Comparison of ENCODE assay signal across 28 mouse cellular contexts in genomic region chrX:139799953-139800352, GRCm38 (mm10). TPM values are rescaled to one million over a fixed set of nuclear protein-coding genes. Genes with fewer than 3 reads are reported as not detected.
A peak's percentile ranks its signal among the peaks of the same experiment; 100 is the strongest.
DNase-seq lines count a peak whose midpoint lies in the region; ATAC-seq and TF ChIP-seq lines count a peak whose summit lies in the region.
"Had no signal": no experiment of that assay in that cellular context is flagged by ENCODE, and none has a peak within 500 bp of the region (broad histone marks: within the 10 kb centered on the region; RNA-seq: fewer than 3 reads in every experiment).

No protein-coding gene starts in this region.

- no peak for TF ChIP-seq CTCF in intestine, postnatal 0 days (IDR thresholded peaks at IDR 0.05; ENCODE audit: low read depth)

- H3K27me3 ChIP-seq in intestine, embryonic 15.5 days (replicated peaks): 0 out of 2 replicates have a peak, but pooled peaks cover 3% of the 10 kb centered on the region
- no peaks in the 10 kb centered on the region for H3K27me3 ChIP-seq in intestine, postnatal 0 days (replicated peaks; ENCODE audit: control insufficient read depth, insufficient read depth, low read length)
- H3K27me3 ChIP-seq in kidney, embryonic 16.5 days (ENCODE audit: insufficient read depth, low read length): peaks cover 14% of the 10 kb centered on the region
- no peaks in the 10 kb centered on the region for H3K27me3 ChIP-seq in intestine, embryonic 16.5 days (replicated peaks; ENCODE audit: control insufficient read depth, insufficient read depth, low read length)
- H3K27me3 ChIP-seq: CH12.LX; forebrain, embryonic 13.5 days; Patski had no signal

- H3K9ac ChIP-seq in intestine, embryonic 15.5 days: no peak overlapping the region
- no peak overlapping the region for H3K9ac ChIP-seq in intestine, postnatal 0 days (ENCODE audit: low read depth, low read length)
- H3K9ac ChIP-seq in kidney, embryonic 16.5 days (replicated peaks; ENCODE audit: low read length): no peak overlapping the region
- H3K9ac ChIP-seq in intestine, embryonic 16.5 days (ENCODE audit: low read depth, low read length): no peak overlapping the region
- H3K9ac ChIP-seq: embryonic facial prominence, embryonic 12.5 days; forebrain, embryonic 13.5 days had no signal

- H3K27ac ChIP-seq in intestine, embryonic 15.5 days: no peak overlapping the region
- H3K27ac ChIP-seq in intestine, postnatal 0 days (ENCODE audit: low read depth, low read length): no peak overlapping the region
- H3K27ac ChIP-seq in kidney, embryonic 16.5 days (ENCODE audit: low read length): no peak overlapping the region
- H3K27ac ChIP-seq in intestine, embryonic 16.5 days (ENCODE audit: low read length): no peak overlapping the region
- H3K27ac ChIP-seq: embryonic facial prominence, embryonic 10.5 days; embryonic facial prominence, embryonic 12.5 days; forebrain, embryonic 13.5 days had no signal

- no peaks in the 10 kb centered on the region for H3K9me3 ChIP-seq in intestine, embryonic 15.5 days
- no peaks in the 10 kb centered on the region for H3K9me3 ChIP-seq in intestine, postnatal 0 days (ENCODE audit: control insufficient read depth)
- no peaks in the 10 kb centered on the region for H3K9me3 ChIP-seq in kidney, embryonic 16.5 days (ENCODE audit: low read length)
- no peaks in the 10 kb centered on the region for H3K9me3 ChIP-seq in intestine, embryonic 16.5 days (ENCODE audit: control insufficient read depth, low read length)
- H3K9me3 ChIP-seq: embryonic facial prominence, embryonic 10.5 days; embryonic facial prominence, embryonic 12.5 days; forebrain, embryonic 13.5 days; G1E had no signal

- peak; percentile 71; the same call in 1 of the 2 replicates for ATAC-seq in intestine, embryonic 15.5 days
- ATAC-seq in intestine, postnatal 0 days: no peak
- ATAC-seq in kidney, embryonic 16.5 days (ENCODE audit: low FRiP score, low TSS enrichment): peak; percentile 78
- ATAC-seq in intestine, embryonic 16.5 days: peak; percentile 73
- ATAC-seq: activated CD4-positive, CD25-positive, alpha-beta regulatory T cell, adult 4 months; CD4-positive, CD25-positive, alpha-beta regulatory T cell, adult 4 months; forebrain, embryonic 13.5 days; Patski had no signal

- no peak overlapping the region for H3K4me3 ChIP-seq in intestine, embryonic 15.5 days (replicated peaks)
- H3K4me3 ChIP-seq in intestine, postnatal 0 days (ENCODE audit: low read depth, low read length): no peak overlapping the region
- H3K4me3 ChIP-seq in kidney, embryonic 16.5 days (ENCODE audit: low read length): no peak overlapping the region
- no peak overlapping the region for H3K4me3 ChIP-seq in intestine, embryonic 16.5 days (ENCODE audit: low read length)
- H3K4me3 ChIP-seq: embryonic facial prominence, embryonic 10.5 days; embryonic facial prominence, embryonic 12.5 days; forebrain, embryonic 13.5 days had no signal

- peak; percentile 51 for DNase-seq in kidney, adult 9 months
- DNase-seq in kidney, postnatal 10 days: no peak
- no peak for DNase-seq in kidney, postnatal 14 days
- no peak for DNase-seq in left cerebral cortex, postnatal 14 days (ENCODE audit: low spot score in 2 of 2)
- DNase-seq: adrenal gland, adult 8-10 months; adrenal gland, postnatal 14 days; adrenal gland, postnatal 36 days; B cell, adult 2 months; cerebellum, adult 11-12 months; cerebellum, adult 2 months; cerebellum, adult 9-10 months; cerebellum, postnatal 10 days; cerebellum, postnatal 25 days had no signal

- WGBS in intestine, embryonic 15.5 days: 58% methylated on average over 3 of the region's 3 CpGs
- 67% methylated on average over 3 of the region's 3 CpGs for WGBS in intestine, postnatal 0 days
- WGBS in kidney, embryonic 16.5 days: 78% methylated on average over 3 of the region's 3 CpGs
- WGBS in intestine, embryonic 16.5 days: 72% methylated on average over 3 of the region's 3 CpGs

- H3K4me2 ChIP-seq in intestine, embryonic 15.5 days (replicated peaks): no peak overlapping the region
- H3K4me2 ChIP-seq in intestine, postnatal 0 days (replicated peaks; ENCODE audit: low read depth): no peak overlapping the region
- H3K4me2 ChIP-seq in kidney, embryonic 16.5 days (replicated peaks; ENCODE audit: low read depth, low read length): no peak overlapping the region
- H3K4me2 ChIP-seq in intestine, embryonic 16.5 days (ENCODE audit: low read depth, low read length): no peak overlapping the region
- H3K4me2 ChIP-seq: embryonic facial prominence, embryonic 12.5 days; forebrain, embryonic 13.5 days had no signal

- H3K4me1 ChIP-seq in intestine, embryonic 15.5 days (replicated peaks): no peaks in the 10 kb centered on the region
- H3K4me1 ChIP-seq in intestine, postnatal 0 days (replicated peaks; ENCODE audit: control insufficient read depth, insufficient read depth, low read length): no peaks in the 10 kb centered on the region
- no peaks in the 10 kb centered on the region for H3K4me1 ChIP-seq in kidney, embryonic 16.5 days (ENCODE audit: insufficient read depth, low read length)
- no peaks in the 10 kb centered on the region for H3K4me1 ChIP-seq in intestine, embryonic 16.5 days (ENCODE audit: control insufficient read depth, insufficient read depth, low read length)
- H3K4me1 ChIP-seq: embryonic facial prominence, embryonic 10.5 days; embryonic facial prominence, embryonic 12.5 days; forebrain, embryonic 13.5 days had no signal

- no peaks in the 10 kb centered on the region for H3K36me3 ChIP-seq in intestine, embryonic 15.5 days
- no peaks in the 10 kb centered on the region for H3K36me3 ChIP-seq in intestine, postnatal 0 days (ENCODE audit: control insufficient read depth, insufficient read depth)
- H3K36me3 ChIP-seq in kidney, embryonic 16.5 days (ENCODE audit: insufficient read depth, low read length): no peaks in the 10 kb centered on the region
- H3K36me3 ChIP-seq in intestine, embryonic 16.5 days (ENCODE audit: control insufficient read depth, insufficient read depth, low read length): no peaks in the 10 kb centered on the region
- H3K36me3 ChIP-seq: embryonic facial prominence, embryonic 10.5 days; embryonic facial prominence, embryonic 12.5 days; G1E had no signal

- intact Hi-C loops in left cerebral cortex, postnatal 14 days (cut with DNase I): no loop called here

RNA-seq across cellular contexts. Expression of gene Cldn2, which starts 0.7 kb away (rescaled TPM):
- 54.1 and 59.8 TPM in 2 replicates for polyA plus RNA-seq in intestine, embryonic 15.5 days (2015; fragmentation: Nextera tagmentation; extraction: Ambion mirVana)
- 182 and 193 TPM in 2 replicates for polyA plus RNA-seq in intestine, postnatal 0 days (2015; fragmentation: Nextera tagmentation; extraction: Ambion mirVana)
- polyA plus RNA-seq in kidney, embryonic 16.5 days (2015; fragmentation: Nextera tagmentation; extraction: Ambion mirVana): 54.9 and 64.7 TPM in 2 replicates
- polyA plus RNA-seq in intestine, embryonic 16.5 days (2015; fragmentation: Nextera tagmentation; extraction: Ambion mirVana): 88.3 and 108 TPM in 2 replicates
- under 1 TPM; 0.87 to 0.97 TPM for total RNA-seq in left cerebral cortex, postnatal 14 days (2021)
- total RNA-seq: CH12.LX had no signal
- polyA plus RNA-seq: activated CD4-positive, CD25-positive, alpha-beta regulatory T cell, adult 4 months; CD4-positive, CD25-positive, alpha-beta regulatory T cell, adult 4 months had no signal

RNA-seq across cellular contexts. Expression of gene Ripply1, which starts 17.8 kb away (rescaled TPM):
- not detected in 2 replicates for polyA plus RNA-seq in intestine, embryonic 15.5 days (2015; fragmentation: Nextera tagmentation; extraction: Ambion mirVana)
- polyA plus RNA-seq in intestine, postnatal 0 days (2015; fragmentation: Nextera tagmentation; extraction: Ambion mirVana): not detected in 2 replicates
- not detected in 2 replicates for polyA plus RNA-seq in kidney, embryonic 16.5 days (2015; fragmentation: Nextera tagmentation; extraction: Ambion mirVana)
- not detected in 2 replicates for polyA plus RNA-seq in intestine, embryonic 16.5 days (2015; fragmentation: Nextera tagmentation; extraction: Ambion mirVana)
- total RNA-seq in left cerebral cortex, postnatal 14 days (2021): not detected
- total RNA-seq: adrenal gland, adult 18-20 months; adrenal gland, adult 8-10 months; adrenal gland, postnatal 14 days; adrenal gland, postnatal 36 days; CH12.LX; G1E had no signal
- polyA plus RNA-seq: activated CD4-positive, CD25-positive, alpha-beta regulatory T cell, adult 4 months; CD4-positive, CD25-positive, alpha-beta regulatory T cell, adult 4 months; cortical plate, adult 2 months; embryonic facial prominence, embryonic 12.5 days; forebrain, embryonic 11.5 days; forebrain, embryonic 13.5 days had no signal
